Mouse (Mus musculus): ENCODE data around the gene Coro2b. TPM values are rescaled to one million over a fixed set of nuclear protein-coding genes. Genes with fewer than 3 reads are reported as not detected.

Gene Coro2b
- total RNA-seq, 2 experiments from 2014 or later, result 131 to 136 TPM

DNA sequence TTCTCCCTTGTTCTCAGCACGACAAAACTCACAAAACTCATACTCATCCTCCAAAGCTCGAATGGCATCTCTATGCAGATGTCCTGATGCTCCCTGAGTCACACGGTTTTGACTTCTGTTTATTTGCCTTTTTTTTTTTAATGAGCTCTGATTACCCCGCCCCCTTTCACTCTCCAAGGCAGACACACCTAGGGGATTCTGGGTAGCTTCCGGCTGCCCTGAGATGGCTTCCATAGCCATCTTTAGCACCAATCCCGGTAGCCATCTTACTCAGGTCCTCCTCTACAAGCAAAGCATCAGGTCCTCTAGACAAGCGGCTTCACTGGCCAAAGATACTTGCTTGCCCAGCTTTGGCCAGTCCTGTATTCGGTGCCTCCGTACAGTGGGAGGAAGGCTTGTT is 3.3 kb upstream of the Coro2b start:
- DNase-seq (ENCODE audit: low spot score in 2 of 2), result no peak

- DNase-seq (ENCODE audit: low spot score in 2 of 2), result peak in 1 of 2 experiments; percentile 49
These were observed 2.4 kb upstream of the Coro2b start for GRCm38 (mm10) chr9:62539251-62539711.

GRCm38 (mm10) chr9:62537941-62538340 is 1.1 kb upstream of the Coro2b start:
- peak in 1 of 2 experiments; percentile 16 for DNase-seq (ENCODE audit: low spot score in 2 of 2)

DNA sequence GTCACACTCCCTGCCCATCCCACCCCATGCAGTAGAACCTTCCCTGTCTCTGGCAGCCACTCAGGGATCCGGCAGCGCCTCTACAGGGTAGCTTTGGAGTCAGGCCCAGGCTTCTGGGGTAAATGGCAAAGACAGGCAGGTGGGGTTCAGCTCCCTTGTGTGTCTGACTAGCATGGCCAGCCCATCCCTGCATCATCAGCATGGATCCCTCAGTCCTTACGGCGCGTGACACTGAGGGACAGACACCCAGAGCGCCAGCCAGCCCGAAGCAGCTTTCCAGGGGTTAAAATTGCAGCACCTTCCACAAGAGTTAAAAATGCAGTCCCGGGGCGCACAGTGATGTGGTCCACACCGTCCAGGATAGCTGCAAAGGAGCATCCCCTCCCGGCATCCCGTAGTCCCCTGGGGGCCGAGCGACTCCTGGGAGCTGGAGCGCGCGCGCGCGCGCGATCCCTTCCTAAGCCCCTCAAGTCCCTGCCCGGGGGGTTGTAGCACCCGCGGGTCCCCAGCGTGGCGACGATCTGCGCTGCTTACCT is 657 bp downstream of the Coro2b start:
- peak; percentile 63 to 74 for DNase-seq (ENCODE audit: low spot score in 2 of 2)

DNA sequence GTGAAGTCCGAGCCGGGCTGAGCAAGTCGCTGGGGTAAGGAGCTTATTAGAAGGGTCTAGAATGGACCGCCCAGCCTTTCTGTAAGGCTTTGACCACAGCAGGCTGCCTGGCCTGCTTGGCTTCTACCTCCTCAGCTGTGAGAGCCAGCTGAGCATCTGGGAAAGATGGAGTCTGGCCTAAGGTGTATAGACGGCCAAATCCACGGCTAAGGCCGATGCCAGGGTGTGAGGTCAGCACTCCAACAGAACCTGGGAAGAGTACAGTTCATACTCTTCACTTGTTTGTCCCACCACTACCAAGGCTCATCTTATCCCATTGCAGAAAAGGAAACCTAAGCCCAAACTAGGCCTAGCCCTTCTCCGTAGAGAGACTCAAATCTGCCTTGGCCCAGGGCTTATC is 1.3 kb downstream of the Coro2b start:
- no peak for DNase-seq (ENCODE audit: low spot score in 2 of 2)

- DNase-seq (ENCODE audit: low spot score in 2 of 2), result no peak
These were observed 2.2 kb downstream of the Coro2b start for GRCm38 (mm10) chr9:62534691-62535090.

DNA sequence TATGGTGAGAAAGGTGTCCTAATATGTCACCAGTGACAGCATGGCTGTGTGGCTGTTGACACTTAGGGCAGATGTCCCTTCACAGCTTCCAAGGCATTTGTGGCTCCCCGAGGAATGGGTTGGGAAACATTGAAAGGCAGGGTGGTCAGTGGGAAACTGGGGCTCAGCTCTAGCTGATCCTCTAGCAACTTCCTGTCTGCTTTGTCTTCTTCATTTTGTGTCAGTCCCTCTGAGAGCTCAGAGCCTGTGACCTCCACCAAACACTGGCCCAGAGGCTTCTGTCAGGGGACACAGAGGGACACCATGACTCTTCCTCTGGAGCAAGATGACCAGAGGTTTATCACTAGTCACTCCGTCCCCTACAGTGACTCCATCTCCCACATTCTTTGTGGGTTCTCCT is 2.7 kb downstream of the Coro2b start:
- no peak for DNase-seq (ENCODE audit: low spot score in 2 of 2)

GRCm38 (mm10) chr9:62532876-62533275 is 4.0 kb downstream of the Coro2b start:
- DNase-seq (ENCODE audit: low spot score in 2 of 2), result no peak

- DNase-seq (ENCODE audit: low spot score in 2 of 2), result peak; percentile 72 to 79
These were observed 5.2 kb downstream of the Coro2b start for GRCm38 (mm10) chr9:62531459-62532275.

DNA sequence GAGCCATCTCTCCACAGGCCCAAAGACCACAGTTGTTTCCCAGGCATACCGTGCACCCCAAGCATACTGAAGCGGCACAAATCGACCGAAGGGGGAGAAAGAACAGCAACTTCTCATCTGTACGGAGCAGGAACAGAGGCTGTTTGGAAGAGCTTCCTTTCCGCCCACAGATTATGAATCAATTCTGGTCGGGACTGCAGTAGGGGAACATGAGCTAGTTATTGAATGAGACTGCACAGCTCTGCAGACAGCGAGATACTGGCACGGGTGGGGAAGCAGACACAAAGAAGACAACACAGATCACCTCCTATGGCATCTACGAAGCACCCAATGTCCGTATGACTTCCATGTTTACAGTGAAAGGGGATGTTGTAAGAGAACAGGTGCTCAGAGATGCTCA is 8.3 kb downstream of the Coro2b start:
- no peak for DNase-seq (ENCODE audit: low spot score in 2 of 2)

DNA sequence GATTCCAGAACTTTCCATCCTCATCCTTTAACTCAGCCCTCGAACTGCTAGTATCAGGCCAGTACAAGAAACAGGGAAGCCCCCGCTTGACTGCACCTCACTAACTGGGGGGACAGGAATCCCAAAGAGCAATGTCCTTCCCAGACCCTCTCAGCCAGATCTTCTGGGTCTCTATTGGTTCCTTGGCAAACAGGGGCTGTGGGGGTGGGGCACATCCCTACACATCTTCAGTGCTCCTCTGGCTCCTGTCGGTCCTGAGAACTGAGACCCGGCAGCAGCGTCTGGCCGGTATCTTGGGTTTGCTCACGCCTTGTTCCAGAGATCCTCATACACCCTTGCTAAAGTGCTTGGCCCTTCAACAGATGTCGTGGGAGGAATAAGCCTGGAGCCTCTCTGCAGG is 10.0 kb downstream of the Coro2b start:
- DNase-seq (ENCODE audit: low spot score in 2 of 2), result no peak

- peak; percentile 71 to 81 for DNase-seq (ENCODE audit: low spot score in 2 of 2)
These were observed 10.4 kb downstream of the Coro2b start for GRCm38 (mm10) chr9:62526451-62526850.

GRCm38 (mm10) chr9:62524761-62525308 is 12.0 kb downstream of the Coro2b start:
- no peak for DNase-seq (ENCODE audit: low spot score in 2 of 2)

DNA sequence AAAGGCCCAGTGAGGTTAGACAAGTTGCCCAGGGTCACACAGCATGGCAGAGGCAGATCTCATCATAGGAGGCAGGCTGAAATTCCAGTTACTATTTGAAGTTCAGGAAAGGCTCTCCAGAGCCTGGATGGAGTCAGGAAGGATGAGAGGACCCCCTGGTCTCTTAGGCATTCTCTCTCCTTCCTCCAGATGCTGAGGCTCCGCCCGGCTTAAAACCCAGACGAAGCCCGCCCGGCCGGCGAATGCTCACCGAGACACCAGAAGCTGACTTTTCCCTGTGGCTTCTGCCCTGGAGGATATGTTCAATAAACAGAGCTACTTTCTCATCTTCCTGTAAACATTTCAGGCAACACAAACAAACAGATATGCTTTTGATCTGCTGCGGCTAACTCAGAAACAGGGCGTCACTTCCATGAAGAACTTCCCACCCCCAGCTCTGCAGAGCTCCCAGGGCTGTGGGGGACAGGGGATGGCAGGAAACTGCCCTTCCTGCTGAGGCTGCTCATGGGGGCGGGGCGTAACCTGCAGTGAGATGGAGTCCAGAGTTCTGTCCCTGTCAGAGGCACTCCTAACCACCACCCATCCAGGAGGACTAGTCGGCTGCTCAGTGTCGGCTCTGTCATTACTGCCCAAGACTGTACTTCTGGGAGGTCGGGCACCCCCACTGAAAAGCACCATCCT is 13.9 kb downstream of the Coro2b start:
- no peak for DNase-seq (ENCODE audit: low spot score in 2 of 2)

- DNase-seq (ENCODE audit: low spot score in 2 of 2), result no peak
These were observed 14.6 kb downstream of the Coro2b start for GRCm38 (mm10) chr9:62522211-62522610.

DNA sequence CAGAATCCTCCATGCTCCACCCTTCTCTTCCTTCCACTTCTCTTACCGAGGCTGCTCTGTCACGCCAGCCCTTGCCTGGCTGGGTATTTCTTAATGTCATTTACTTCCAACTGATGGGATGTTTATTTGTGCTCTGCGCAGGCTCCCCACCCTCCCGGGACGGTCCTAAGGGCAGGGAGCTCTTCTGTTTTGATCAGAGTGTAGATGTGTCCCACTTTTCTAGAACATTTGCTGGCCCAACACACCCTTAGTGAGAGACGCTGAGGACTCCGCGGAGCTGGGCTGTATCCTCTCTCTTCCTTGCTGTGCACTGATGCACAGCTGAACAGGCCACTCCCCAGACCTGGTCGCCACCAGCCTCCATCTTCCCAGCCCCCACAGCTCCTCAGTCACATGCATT is 15.3 kb downstream of the Coro2b start:
- DNase-seq (ENCODE audit: low spot score in 2 of 2), result no peak

- no peak for DNase-seq (ENCODE audit: low spot score in 2 of 2)
These were observed 15.9 kb downstream of the Coro2b start for GRCm38 (mm10) chr9:62520933-62521332.

DNA sequence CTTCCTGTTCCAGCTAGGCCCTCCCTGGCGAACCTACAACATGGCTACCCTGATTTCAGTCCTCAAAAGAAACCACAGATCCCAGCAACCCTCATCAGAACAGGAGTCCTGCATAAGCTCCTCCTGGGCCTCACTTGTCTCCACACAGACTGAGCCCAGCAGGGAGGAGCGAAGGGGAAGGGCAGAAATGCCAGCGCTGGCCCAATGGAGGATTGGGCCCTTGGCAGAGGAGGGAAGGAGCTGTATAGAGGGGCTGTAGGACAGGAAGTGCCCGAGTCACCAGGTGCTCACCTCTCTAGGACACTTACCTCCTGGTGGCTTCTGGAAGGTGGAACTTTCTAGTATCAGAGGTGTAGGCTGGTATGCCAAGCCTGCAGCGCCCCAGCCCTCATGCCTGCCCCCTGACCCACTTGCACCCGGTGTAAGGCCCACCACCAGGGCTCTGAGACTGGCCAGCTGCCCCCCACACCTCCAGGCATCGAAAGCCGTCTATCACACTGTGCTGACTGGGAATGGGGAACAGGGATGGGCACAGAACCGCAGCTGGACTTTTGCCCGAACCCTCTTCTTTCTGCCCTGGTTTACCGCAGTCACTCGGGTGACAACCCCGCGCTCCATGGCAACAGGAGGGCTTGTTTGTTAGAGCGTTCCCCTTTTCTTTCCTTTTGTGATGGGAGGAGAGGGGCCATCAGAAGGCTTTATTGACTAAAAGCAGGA is 16.9 kb downstream of the Coro2b start:
- DNase-seq (ENCODE audit: low spot score in 2 of 2), result peak; percentile 67 to 73

DNA sequence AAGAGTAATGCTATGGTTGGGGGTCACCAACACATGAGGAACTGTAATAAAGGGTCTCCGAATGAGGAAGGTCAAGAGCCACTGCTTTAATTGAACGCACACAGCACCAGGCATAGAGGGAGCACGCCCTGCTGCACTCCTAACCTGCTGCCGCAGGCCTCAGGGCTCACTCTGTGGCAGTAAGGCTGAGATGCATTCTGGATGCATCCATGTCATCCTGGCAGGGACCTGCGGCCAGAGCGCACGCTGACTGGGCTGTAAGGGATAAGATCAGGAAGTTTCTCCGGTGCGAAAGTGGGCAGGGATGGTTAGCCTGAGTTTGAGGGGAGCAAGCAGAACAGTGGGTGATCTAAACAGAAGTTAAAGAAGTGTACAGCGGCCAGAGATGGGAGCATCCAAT is 17.5 kb downstream of the Coro2b start:
- DNase-seq (ENCODE audit: low spot score in 2 of 2), result no peak

DNA sequence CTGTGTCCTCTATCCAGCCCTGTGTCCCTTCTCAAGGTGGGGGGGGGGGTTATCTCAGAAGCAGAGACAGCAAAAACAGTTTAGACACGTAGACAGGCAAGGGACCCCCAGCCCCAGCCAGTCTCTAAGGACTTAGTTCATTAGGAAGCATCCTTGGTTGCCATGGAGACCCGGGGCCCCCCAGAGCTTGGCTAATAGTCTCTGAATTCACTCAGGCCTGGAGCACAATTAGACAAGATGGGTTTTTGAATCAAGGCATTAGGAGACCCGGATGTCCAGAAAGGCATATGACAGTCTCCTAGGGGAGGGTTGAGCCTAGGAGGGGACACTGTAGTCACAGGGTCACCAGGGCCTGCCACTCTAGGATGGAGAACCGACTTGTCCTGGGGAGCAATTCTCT is 18.3 kb downstream of the Coro2b start:
- no peak for DNase-seq (ENCODE audit: low spot score in 2 of 2)

All from layer of hippocampus, postnatal 10 days (tissue).